Mouse (Mus musculus) gastrocnemius, postnatal 10 days (tissue): ENCODE measurements around the gene Srsf4. TPM values are rescaled to one million over a fixed set of nuclear protein-coding genes. Genes with fewer than 3 reads are reported as not detected.

Source experiments
- total RNA-seq, 2 experiments: library from RNA; stranded (reverse); gene quantifications; 2 replicates each; pipeline ENCODE4 v1.2.3; 2021

Gene Srsf4
- total RNA-seq, 2 experiments from 2014 or later: 43.0 to 57.9 TPM

Other genes starting within 250 kb of the Srsf4 start
- gene Ptpru, start 35.3 kb upstream of the Srsf4 start, total RNA-seq: 1 to 10 TPM; 1.3 to 1.8 TPM
- 10 to 100 TPM; 19.0 to 22.4 TPM for gene Mecr, start 30.1 kb upstream of the Srsf4 start, total RNA-seq
- gene Tmem200b, start 48.2 kb downstream of the Srsf4 start, total RNA-seq: 1 to 10 TPM; 6.3 to 7.1 TPM
- gene Gm10300, start 201.1 kb downstream of the Srsf4 start, total RNA-seq: under 1 TPM in 1 of 2 experiments, not detected in 1; 0.18 TPM
- gene Epb41, start 201.7 kb downstream of the Srsf4 start, total RNA-seq: 10 to 100 TPM; 51.7 to 54.5 TPM